Mouse (Mus musculus) liver, embryonic 11.5 days (tissue): ENCODE data around the gene Barhl2. TPM values are rescaled to one million over a fixed set of nuclear protein-coding genes. Genes with fewer than 3 reads are reported as not detected.

Experiments
- ATAC-seq: fragments of 200-750 bp; cut with Nextera tagmentation; replicated peaks from 2 replicates; pipeline ENCODE4 v1.8.0; 2017; ENCODE audit warnings: moderate number of reproducible peaks, mild to moderate bottlenecking, moderate TSS enrichment, moderate library complexity; ENCODE audit not compliant: low FRiP score
- DNase-seq: peaks from one replicate; pipeline ENCODE4 v3.0.0-alpha.2; 2017; ENCODE audit warnings: low spot score
- H3K27ac ChIP-seq: fragments of 300-500 bp; sonication (generic); 2 replicates; pipeline ENCODE4 v1.5.1; 2014; ENCODE audit warnings: mild to moderate bottlenecking, low read depth, low read length, control low read depth
- H3K27me3 ChIP-seq: fragments of 300-500 bp; sonication (generic); replicated peaks from 2 replicates; pipeline ENCODE4 v1.6.1; 2014; ENCODE audit warnings: low read length, mixed read lengths; ENCODE audit not compliant: control insufficient read depth, insufficient read depth
- H3K36me3 ChIP-seq: fragments of 300-500 bp; sonication (generic); 2 replicates; pipeline ENCODE4 v1.6.1; 2014; ENCODE audit warnings: mild to moderate bottlenecking, low read length, moderate library complexity, mixed read lengths; ENCODE audit not compliant: control insufficient read depth, insufficient read depth
- H3K4me1 ChIP-seq: fragments of 300-500 bp; sonication (generic); replicated peaks from 2 replicates; pipeline ENCODE4 v1.6.1; 2014; ENCODE audit warnings: low read length, mixed read lengths; ENCODE audit not compliant: control insufficient read depth, insufficient read depth
- H3K4me2 ChIP-seq: fragments of 300-500 bp; sonication (generic); 2 replicates; pipeline ENCODE4 v1.6.1; 2014; ENCODE audit warnings: mild to moderate bottlenecking, control low read depth, moderate library complexity
- H3K4me3 ChIP-seq: fragments of 300-500 bp; sonication (generic); 2 replicates; pipeline ENCODE4 v1.5.1; 2014; ENCODE audit warnings: low read depth, low read length, control low read depth
- H3K9ac ChIP-seq: fragments of 300-500 bp; sonication (generic); 2 replicates; pipeline ENCODE4 v1.6.1; 2014; ENCODE audit warnings: low read depth, low read length, control low read depth
- H3K9me3 ChIP-seq: fragments of 300-500 bp; sonication (generic); 2 replicates; pipeline ENCODE4 v1.6.1; 2016; ENCODE audit warnings: low read length, inconsistent platforms, mixed read lengths; ENCODE audit not compliant: control insufficient read depth
- WGBS: fragments of 180-500 bp; shearing (Covaris S2); extraction: QIAGEN DNeasy Blood & Tissue Kit; methylation state at CpG from one replicate; pipeline ENCODE4 v1.1.7; 2014; 5-methylcytosine and 5-hydroxymethylcytosine counted together
- polyA plus RNA-seq: library from polyadenylated mRNA; unstranded; fragments of >200 nt; fragmentation: Nextera tagmentation; extraction: Ambion mirVana; gene quantifications from 2 replicates; pipeline ENCODE4 v1.2.1, GENCODE M21; 2014

The Barhl2 gene
- polyA plus RNA-seq, 1 experiment from 2014 or later, result not detected

- no peak for ATAC-seq
- no peak for DNase-seq
- H3K27ac ChIP-seq, result no peak overlapping the region
Measured at GRCm38 (mm10) chr5:106464336-106465128, 6.6 kb upstream of the Barhl2 start.

GRCm38 (mm10) chr5:106463661-106464191 lies 5.8 kb upstream of the Barhl2 start:
- Histone ChIP-seq H3K4me1 (peaks cover 4% of the 10 kb centered on the region; the same call in 1 of the 2 replicates), H3K9ac (no peak overlapping the region), H3K36me3 (no peaks in the 10 kb centered on the region), H3K27ac (no peak overlapping the region), H3K9me3 (no peaks in the 10 kb centered on the region), H3K27me3 (peaks cover 100% of the 10 kb centered on the region), H3K4me2 (no peak overlapping the region), H3K4me3 (no peak overlapping the region)
- WGBS, result 3% methylated on average over 25 of the region's 25 CpGs
- no peak for ATAC-seq
- no peak for DNase-seq

More at GRCm38 (mm10) chr5:106464336-106465128, 6.6 kb upstream of the Barhl2 start:
- Histone ChIP-seq H3K4me3 (no peak overlapping the region), H3K9ac (no peak overlapping the region), H3K36me3 (no peaks in the 10 kb centered on the region), H3K4me2 (no peak overlapping the region), H3K9me3 (no peaks in the 10 kb centered on the region), H3K27me3 (peaks cover 100% of the 10 kb centered on the region), H3K4me1 (no peaks in the 10 kb centered on the region)
- 2% methylated on average over 24 of the region's 24 CpGs for WGBS

- H3K9me3 ChIP-seq, result no peaks in the 10 kb centered on the region
- peaks cover 6% of the 10 kb centered on the region; the same call in 1 of the 2 replicates for H3K4me1 ChIP-seq
- peaks cover 100% of the 10 kb centered on the region for H3K27me3 ChIP-seq
- DNase-seq, result no peak
- no peak overlapping the region for H3K9ac ChIP-seq
- WGBS, result 0% methylated on average over 4 of the region's 4 CpGs
- H3K27ac ChIP-seq, result no peak overlapping the region
- H3K4me2 ChIP-seq, result no peak overlapping the region
- ATAC-seq, result no peak
- no peak overlapping the region for H3K4me3 ChIP-seq
- no peaks in the 10 kb centered on the region for H3K36me3 ChIP-seq
Measured at GRCm38 (mm10) chr5:106461913-106462312, 3.9 kb upstream of the Barhl2 start.

- DNase-seq (no peak), ATAC-seq (no peak)
- Histone ChIP-seq H3K9me3 (no peaks in the 10 kb centered on the region), H3K9ac (no peak overlapping the region), H3K4me3 (no peak overlapping the region), H3K4me2 (no peak overlapping the region), H3K36me3 (no peaks in the 10 kb centered on the region), H3K27ac (no peak overlapping the region), H3K27me3 (peaks cover 99% of the 10 kb centered on the region), H3K4me1 (peaks cover 6% of the 10 kb centered on the region; the same call in 1 of the 2 replicates)
- WGBS, result 8% methylated on average over 3 of the region's 3 CpGs
Measured at GRCm38 (mm10) chr5:106461431-106461830, 3.5 kb upstream of the Barhl2 start.

- peaks cover 6% of the 10 kb centered on the region; the same call in 1 of the 2 replicates for H3K4me1 ChIP-seq
- ATAC-seq (no peak), DNase-seq (no peak)
- peaks cover 97% of the 10 kb centered on the region for H3K27me3 ChIP-seq
- no peaks in the 10 kb centered on the region for H3K36me3 ChIP-seq
- no peak overlapping the region for H3K4me2 ChIP-seq
- WGBS, result 3% methylated on average over 17 of the region's 17 CpGs
- H3K27ac ChIP-seq, result no peak overlapping the region
- no peak overlapping the region for H3K9ac ChIP-seq
- no peak overlapping the region for H3K4me3 ChIP-seq
- H3K9me3 ChIP-seq, result no peaks in the 10 kb centered on the region
Measured at GRCm38 (mm10) chr5:106460535-106460934, 2.6 kb upstream of the Barhl2 start.

GRCm38 (mm10) chr5:106460001-106460511 lies 2.1 kb upstream of the Barhl2 start:
- Histone ChIP-seq H3K9me3 (no peaks in the 10 kb centered on the region), H3K4me3 (no peak overlapping the region), H3K27me3 (peaks cover 97% of the 10 kb centered on the region), H3K27ac (no peak overlapping the region), H3K36me3 (no peaks in the 10 kb centered on the region), H3K4me1 (peaks cover 6% of the 10 kb centered on the region; the same call in 1 of the 2 replicates), H3K9ac (no peak overlapping the region), H3K4me2 (no peak overlapping the region)
- ATAC-seq (no peak), DNase-seq (no peak)
- 2% methylated on average over 22 of the region's 22 CpGs for WGBS

GRCm38 (mm10) chr5:106459120-106459641 lies 1.2 kb upstream of the Barhl2 start:
- DNase-seq (peak; percentile 51), ATAC-seq (no peak)
- H3K27me3 ChIP-seq, result peaks cover 97% of the 10 kb centered on the region
- peak overlapping the region; percentile 51 for H3K4me3 ChIP-seq
- H3K9me3 ChIP-seq, result no peaks in the 10 kb centered on the region
- H3K36me3 ChIP-seq, result no peaks in the 10 kb centered on the region
- peak overlapping the region; percentile 74 for H3K4me2 ChIP-seq
- under 1% methylated on average over 31 of the region's 31 CpGs for WGBS
- no peak overlapping the region for H3K27ac ChIP-seq
- peaks cover 6% of the 10 kb centered on the region; the same call in 1 of the 2 replicates for H3K4me1 ChIP-seq
- H3K9ac ChIP-seq, result no peak overlapping the region

- ATAC-seq (peak; percentile 47), DNase-seq (peak; percentile 64)
- Histone ChIP-seq H3K9me3 (no peaks in the 10 kb centered on the region), H3K27ac (no peak overlapping the region), H3K4me2 (peak overlapping the region; percentile 74), H3K36me3 (no peaks in the 10 kb centered on the region), H3K4me3 (peak overlapping the region; percentile 51), H3K27me3 (peaks cover 97% of the 10 kb centered on the region), H3K4me1 (peaks cover 6% of the 10 kb centered on the region; the same call in 1 of the 2 replicates), H3K9ac (no peak overlapping the region)
- WGBS, result under 1% methylated on average over 48 of the region's 68 CpGs
Measured at GRCm38 (mm10) chr5:106458477-106459119, 632 bp upstream of the Barhl2 start.
